Mouse (Mus musculus) cerebellum, adult 2 months (tissue): ENCODE results near the gene Plpp7.

ENCODE experiments used
- CTCF ChIP-seq: fragments of 200-500 bp; IDR thresholded peaks from 2 replicates; pipeline ENCODE4 v1.5.1; 2011; ENCODE audit warnings: low read depth, mild to moderate bottlenecking, control low read depth, low read length, moderate library complexity, borderline replicate concordance; ENCODE audit not compliant: insufficient read depth
- POLR2A ChIP-seq: fragments of 200-500 bp; IDR thresholded peaks from 2 replicates; pipeline ENCODE4 v1.6.1; 2011; ENCODE audit warnings: low read length, control low read depth, borderline replicate concordance; ENCODE audit not compliant: insufficient read depth

GRCm38 (mm10) chr2:32130435-32130834 is 35.1 kb downstream of the Plpp7 start:
- TF ChIP-seq POLR2A, result no peak
- TF ChIP-seq CTCF, result peak; percentile 88
